Mouse (Mus musculus) forebrain, embryonic 16.5 days (tissue): ENCODE data around the gene Col2a1. TPM values are rescaled to one million over a fixed set of nuclear protein-coding genes. Genes with fewer than 3 reads are reported as not detected.
A peak's percentile ranks its signal among the peaks of the same experiment; 100 is the strongest.

ENCODE experiments used
- ATAC-seq: fragments of 200-750 bp; cut with Nextera tagmentation; 2 replicates; pipeline ENCODE4 v1.8.0; 2017; ENCODE audit warnings: mild to moderate bottlenecking, moderate library complexity
- H3K27ac ChIP-seq: fragments of 300-500 bp; sonication (generic); 2 replicates; pipeline ENCODE4 v1.5.1; 2014; ENCODE audit warnings: low read length, control low read depth
- H3K27me3 ChIP-seq: fragments of 300-500 bp; sonication (generic); replicated peaks from 2 replicates; pipeline ENCODE4 v1.6.1; 2014; ENCODE audit warnings: low read length; ENCODE audit not compliant: control insufficient read depth, insufficient read depth
- H3K36me3 ChIP-seq: fragments of 300-500 bp; sonication (generic); 2 replicates; pipeline ENCODE4 v1.6.1; 2014; ENCODE audit not compliant: control insufficient read depth, insufficient read depth
- H3K4me1 ChIP-seq: fragments of 300-500 bp; sonication (generic); replicated peaks from 2 replicates; pipeline ENCODE4 v1.6.1; 2014; ENCODE audit warnings: low read length; ENCODE audit not compliant: control insufficient read depth, insufficient read depth
- H3K4me2 ChIP-seq: fragments of 300-500 bp; sonication (generic); 2 replicates; pipeline ENCODE4 v1.6.1; 2014; ENCODE audit warnings: mild to moderate bottlenecking, low read length, control low read depth
- H3K4me3 ChIP-seq: fragments of 300-500 bp; sonication (generic); replicated peaks from 2 replicates; pipeline ENCODE4 v1.5.1; 2014; ENCODE audit warnings: mild to moderate bottlenecking, low read length, control low read depth
- H3K9ac ChIP-seq: fragments of 300-500 bp; sonication (generic); replicated peaks from 2 replicates; pipeline ENCODE4 v1.6.1; 2014; ENCODE audit warnings: low read depth, low read length, control low read depth
- H3K9me3 ChIP-seq: fragments of 300-500 bp; sonication (generic); 2 replicates; pipeline ENCODE4 v1.6.1; 2016; ENCODE audit warnings: low read length; ENCODE audit not compliant: control insufficient read depth
- WGBS: fragments of 180-500 bp; shearing (Covaris S2); extraction: QIAGEN DNeasy Blood & Tissue Kit; methylation state at CpG from one replicate; pipeline ENCODE4 v1.1.7; 2014; 5-methylcytosine and 5-hydroxymethylcytosine counted together
- polyA plus RNA-seq: library from polyadenylated mRNA; unstranded; fragments of >200 nt; fragmentation: Nextera tagmentation; extraction: Ambion mirVana; gene quantifications from 2 replicates; pipeline ENCODE4 v1.2.1, GENCODE M21; 2015

The Col2a1 gene
- polyA plus RNA-seq, 1 experiment from 2014 or later = 16.6 TPM

GRCm38 (mm10) chr15:97992712-97993286 is 11.7 kb downstream of the Col2a1 start:
- Histone ChIP-seq H3K4me3 (peak overlapping the region; percentile 40), H3K36me3 (no peaks in the 10 kb centered on the region), H3K4me2 (peak overlapping the region; percentile 68), H3K27me3 (no peaks in the 10 kb centered on the region), H3K9me3 (no peaks in the 10 kb centered on the region), H3K9ac (peak overlapping the region; percentile 61), H3K27ac (peak overlapping the region; percentile 91), H3K4me1 (peaks cover 53% of the 10 kb centered on the region)
- WGBS = 2% methylated on average over 18 of the region's 18 CpGs
- ATAC-seq = peak; percentile 97

GRCm38 (mm10) chr15:97992027-97992711 is 12.3 kb downstream of the Col2a1 start:
- Histone ChIP-seq H3K4me3 (peak overlapping the region; percentile 40), H3K27me3 (no peaks in the 10 kb centered on the region), H3K27ac (peak overlapping the region; percentile 91), H3K9ac (peak overlapping the region; percentile 61), H3K4me1 (peaks cover 47% of the 10 kb centered on the region), H3K9me3 (no peaks in the 10 kb centered on the region), H3K36me3 (no peaks in the 10 kb centered on the region), H3K4me2 (peak overlapping the region; percentile 68)
- 30% methylated on average over 13 of the region's 13 CpGs for WGBS
- ATAC-seq = no peak; the same call in 1 of the 2 replicates

DNA sequence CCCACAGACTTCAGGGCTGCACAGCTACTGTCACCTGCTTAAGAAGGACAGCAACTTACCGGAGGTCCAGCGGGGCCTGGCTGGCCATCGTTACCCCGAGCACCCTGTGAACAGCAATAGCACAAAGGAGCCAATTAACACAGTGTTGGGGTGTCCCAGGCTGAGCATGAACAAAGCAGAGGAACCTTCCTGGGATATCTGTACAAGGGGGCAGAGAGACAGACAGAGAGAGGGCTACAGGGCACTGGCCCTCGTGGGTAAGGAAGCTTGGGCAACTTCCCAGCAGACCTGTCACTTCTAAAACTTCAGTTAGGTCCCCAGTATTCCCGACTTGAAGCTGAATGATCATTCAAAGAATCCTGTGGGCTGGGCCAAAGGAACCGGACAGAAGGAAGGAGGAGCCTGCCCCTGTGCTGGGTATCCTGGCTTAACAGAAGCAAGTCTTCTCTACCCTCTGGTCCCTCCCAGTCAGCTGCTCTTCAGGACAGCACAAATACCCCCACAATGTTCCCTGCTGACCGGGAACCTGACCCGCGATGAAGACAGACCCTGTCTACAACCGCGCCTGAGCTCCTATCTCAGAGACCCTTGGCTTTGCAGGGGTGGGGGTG is 13.1 kb downstream of the Col2a1 start:
- Histone ChIP-seq H3K4me2 (no peak overlapping the region), H3K4me1 (peaks cover 39% of the 10 kb centered on the region), H3K9ac (no peak overlapping the region), H3K9me3 (no peaks in the 10 kb centered on the region), H3K27me3 (no peaks in the 10 kb centered on the region), H3K36me3 (no peaks in the 10 kb centered on the region), H3K4me3 (no peak overlapping the region), H3K27ac (no peak overlapping the region)
- no peak for ATAC-seq
- 7% methylated on average over 12 of the region's 12 CpGs for WGBS

DNA sequence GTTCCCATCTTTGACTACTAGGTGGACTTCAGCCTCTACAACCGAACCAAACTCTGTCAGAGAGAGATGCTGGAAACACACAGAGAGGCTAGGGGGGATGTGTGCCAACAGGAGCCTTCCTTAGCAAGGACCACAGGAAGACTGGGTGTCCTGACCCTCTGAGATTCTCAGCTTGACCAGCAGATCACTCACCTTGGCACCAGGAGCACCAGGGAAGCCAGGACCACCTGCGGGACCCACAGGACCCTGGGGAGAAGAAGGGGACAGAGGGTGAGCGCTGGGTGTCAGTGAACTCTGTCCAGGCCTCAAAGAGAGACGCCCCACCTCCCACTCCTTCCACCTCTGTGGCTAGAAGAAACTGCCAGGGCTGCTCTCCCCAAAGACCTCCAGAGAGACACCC is 13.8 kb downstream of the Col2a1 start:
- 11% methylated on average over 3 of the region's 4 CpGs for whole genome bisulfite sequencing
- ATAC-seq = no peak
- no peaks in the 10 kb centered on the region for H3K36me3 ChIP-seq

GRCm38 (mm10) chr15:97990124-97990523 is 14.4 kb downstream of the Col2a1 start:
- Histone ChIP-seq H3K9me3 (no peaks in the 10 kb centered on the region), H3K9ac (no peak overlapping the region), H3K4me2 (0 out of 2 replicates have a peak overlapping the region, but pooled peaks have one; percentile 2), H3K36me3 (no peaks in the 10 kb centered on the region), H3K4me3 (no peak overlapping the region), H3K27ac (no peak overlapping the region), H3K4me1 (peaks cover 37% of the 10 kb centered on the region), H3K27me3 (no peaks in the 10 kb centered on the region)
- ATAC-seq = no peak
- WGBS = 2% methylated on average over 6 of the region's 6 CpGs

More for the DNA sequence above, 13.8 kb downstream of the Col2a1 start:
- H3K4me2 ChIP-seq = no peak overlapping the region
- peaks cover 37% of the 10 kb centered on the region for H3K4me1 ChIP-seq
- H3K27ac ChIP-seq = no peak overlapping the region
- no peak overlapping the region for H3K9ac ChIP-seq
- H3K27me3 ChIP-seq = no peaks in the 10 kb centered on the region
- H3K4me3 ChIP-seq = no peak overlapping the region
- no peaks in the 10 kb centered on the region for H3K9me3 ChIP-seq

DNA sequence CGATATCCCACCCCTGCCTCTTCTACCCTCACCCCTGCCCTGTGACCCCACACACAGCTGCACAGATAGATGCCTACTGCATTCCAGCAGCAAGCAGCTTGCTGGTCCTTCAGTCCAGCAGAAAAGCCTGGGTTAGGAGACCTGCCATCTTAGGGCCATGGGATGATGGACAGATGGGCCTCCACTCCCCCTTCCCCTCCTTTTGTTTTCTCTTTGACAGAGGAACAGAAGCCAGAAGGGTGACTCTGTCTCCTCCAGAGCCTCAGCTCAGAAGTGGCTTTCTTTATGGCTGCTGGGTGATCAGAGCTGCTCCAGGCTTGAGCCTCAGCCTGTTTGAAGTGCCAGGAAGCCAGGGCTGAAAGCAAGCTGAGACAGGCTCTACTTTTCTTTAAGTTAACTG is 15.0 kb downstream of the Col2a1 start:
- Histone ChIP-seq H3K27ac (no peak overlapping the region), H3K9me3 (no peaks in the 10 kb centered on the region), H3K4me2 (no peak overlapping the region), H3K9ac (no peak overlapping the region), H3K4me1 (peaks cover 37% of the 10 kb centered on the region), H3K36me3 (no peaks in the 10 kb centered on the region), H3K4me3 (no peak overlapping the region), H3K27me3 (no peaks in the 10 kb centered on the region)
- WGBS = 36% methylated on average over 1 of the region's 1 CpGs
- no peak for ATAC-seq

- peaks cover 6% of the 10 kb centered on the region; the same call in 1 of the 2 replicates for H3K36me3 ChIP-seq
Measured at GRCm38 (mm10) chr15:97981560-97981959, 22.9 kb downstream of the Col2a1 start.

GRCm38 (mm10) chr15:97973248-97974005 is 31.1 kb downstream of the Col2a1 start:
- no peak overlapping the region for H3K4me2 ChIP-seq
- no peaks in the 10 kb centered on the region; the same call in 1 of the 2 replicates for H3K36me3 ChIP-seq
- H3K9ac ChIP-seq = no peak overlapping the region
- no peaks in the 10 kb centered on the region for H3K4me1 ChIP-seq
- no peak overlapping the region for H3K27ac ChIP-seq
- WGBS = 21% methylated on average over 11 of the region's 11 CpGs
- no peak for ATAC-seq
- H3K4me3 ChIP-seq = no peak overlapping the region
- H3K27me3 ChIP-seq = no peaks in the 10 kb centered on the region
- H3K9me3 ChIP-seq = no peaks in the 10 kb centered on the region

More at GRCm38 (mm10) chr15:97981560-97981959, 22.9 kb downstream of the Col2a1 start:
- H3K9me3 ChIP-seq = no peaks in the 10 kb centered on the region
- H3K4me2 ChIP-seq = no peak overlapping the region
- no peak overlapping the region for H3K4me3 ChIP-seq
- WGBS = 89% methylated on average over 6 of the region's 6 CpGs
- H3K4me1 ChIP-seq = no peaks in the 10 kb centered on the region
- no peak overlapping the region for H3K27ac ChIP-seq
- ATAC-seq = no peak
- no peaks in the 10 kb centered on the region for H3K27me3 ChIP-seq
- no peak overlapping the region for H3K9ac ChIP-seq

- 91% methylated on average over 6 of the region's 6 CpGs for WGBS
- H3K4me1 ChIP-seq = no peaks in the 10 kb centered on the region
- H3K9ac ChIP-seq = no peak overlapping the region
- H3K4me3 ChIP-seq = no peak overlapping the region
- H3K4me2 ChIP-seq = no peak overlapping the region
- no peak for ATAC-seq
- H3K27me3 ChIP-seq = no peaks in the 10 kb centered on the region
- H3K27ac ChIP-seq = no peak overlapping the region
- H3K9me3 ChIP-seq = no peaks in the 10 kb centered on the region
- no peaks in the 10 kb centered on the region; the same call in 1 of the 2 replicates for H3K36me3 ChIP-seq
Measured at GRCm38 (mm10) chr15:97972580-97972979, 31.9 kb downstream of the Col2a1 start.
